In genomic region chr2:18040347-18041160, GRCm38 (mm10) we compare ENCODE assay signal across 10 mouse cellular contexts. TPM values are rescaled to one million over a fixed set of nuclear protein-coding genes. Genes with fewer than 3 reads are reported as not detected.
DNase-seq lines count a peak whose midpoint lies in the region; ATAC-seq lines count a peak whose summit lies in the region.
"Had no signal": no experiment of that assay in that cellular context is flagged by ENCODE, and none has a peak within 500 bp of the region (broad histone marks: within the 10 kb centered on the region; RNA-seq: fewer than 3 reads in every experiment).

No protein-coding gene starts in this region.

- peaks cover 71% of the 10 kb centered on the region for H3K4me1 ChIP-seq in forebrain, embryonic 13.5 days
- H3K4me1 ChIP-seq in limb, embryonic 13.5 days, result peaks cover 57% of the 10 kb centered on the region

- DNase-seq in layer of hippocampus, postnatal 10 days (ENCODE audit: low spot score in 2 of 2), result peak; percentile 41 to 46
- DNase-seq in layer of hippocampus, adult 8-10 months (ENCODE audit: low spot score in 2 of 2), result no peak
- peak; percentile 61 for DNase-seq in retina, embryonic 14.5 days (ENCODE audit: low spot score)
- DNase-seq in cerebellum, adult 8-10 months, result no peak
- DNase-seq in gastrocnemius, adult 8-10 months (ENCODE audit: low spot score in 2 of 2), result no peak
- DNase-seq in urinary bladder, adult 2 months (ENCODE audit: low spot score), result no peak

- 5% methylated on average over 27 of the region's 27 CpGs for WGBS in forebrain, embryonic 13.5 days
- WGBS in limb, embryonic 13.5 days, result 25% methylated on average over 27 of the region's 27 CpGs

- peak overlapping the region; percentile 98 for H3K27ac ChIP-seq in forebrain, embryonic 13.5 days
- peak overlapping the region; percentile 49 for H3K27ac ChIP-seq in limb, embryonic 13.5 days

- no peaks in the 10 kb centered on the region for H3K27me3 ChIP-seq in forebrain, embryonic 13.5 days
- H3K27me3 ChIP-seq in limb, embryonic 13.5 days, result no peaks in the 10 kb centered on the region

- peak; percentile 31 for ATAC-seq in forebrain, embryonic 13.5 days
- no peak for ATAC-seq in limb, embryonic 13.5 days (ENCODE audit: low FRiP score, low read depth)

- peak overlapping the region; percentile 87 for H3K4me2 ChIP-seq in forebrain, embryonic 13.5 days
- peak overlapping the region; percentile 65 for H3K4me2 ChIP-seq in limb, embryonic 13.5 days (replicated peaks)

- no peaks in the 10 kb centered on the region for H3K36me3 ChIP-seq in forebrain, embryonic 13.5 days (ENCODE audit: poor library complexity, severe bottlenecking)
- 0 out of 2 replicates have a peak, but pooled peaks cover 3% of the 10 kb centered on the region for H3K36me3 ChIP-seq in limb, embryonic 13.5 days

- no peaks in the 10 kb centered on the region for H3K9me3 ChIP-seq in forebrain, embryonic 13.5 days (replicated peaks)
- no peaks in the 10 kb centered on the region for H3K9me3 ChIP-seq in limb, embryonic 13.5 days

- peak overlapping the region; percentile 95 for H3K4me3 ChIP-seq in forebrain, embryonic 13.5 days
- H3K4me3 ChIP-seq in limb, embryonic 13.5 days, result peak overlapping the region; percentile 29

- peak overlapping the region; percentile 88 for H3K9ac ChIP-seq in forebrain, embryonic 13.5 days
- peak overlapping the region; percentile 77 for H3K9ac ChIP-seq in limb, embryonic 13.5 days

RNA-seq across cellular contexts. Expression of gene A930004D18Rik, which starts 3.0 kb away (rescaled TPM):
- 1 to 10 TPM; 3.3 to 3.8 TPM for total RNA-seq in layer of hippocampus, postnatal 10 days (2021)
- 1 to 10 TPM; 3.8 to 6.3 (median 5.1) TPM for total RNA-seq in layer of hippocampus, adult 8-10 months (2022)
- 16.2 and 20.3 TPM in 2 replicates for polyA plus RNA-seq in forebrain, embryonic 13.5 days (2015; fragmentation: Nextera tagmentation; extraction: Ambion mirVana)
- 15.3 and 19.4 TPM in 2 replicates for polyA plus RNA-seq in limb, embryonic 13.5 days (2015; fragmentation: Nextera tagmentation; extraction: Ambion mirVana)
- total RNA-seq in gastrocnemius, adult 8-10 months (2022), result under 1 TPM in 2 of 4 experiments, not detected in 2; 0.17 to 0.38 TPM
- polyA plus RNA-seq in urinary bladder, adult 2 months (2012; rRNA removed), result 3.6 and 3.9 TPM in 2 replicates
- total RNA-seq: granulocyte monocyte progenitor cell, adult 5-6 weeks had no signal

RNA-seq across cellular contexts. Expression of gene Skida1, which starts 8.3 kb away (rescaled TPM):
- total RNA-seq in layer of hippocampus, postnatal 10 days (2021), result 10 to 100 TPM; 12.7 to 14.8 TPM
- total RNA-seq in layer of hippocampus, adult 8-10 months (2022), result 10 to 100 TPM; 12.9 to 16.1 (median 13.9) TPM
- 17.2 and 17.9 TPM in 2 replicates for polyA plus RNA-seq in forebrain, embryonic 13.5 days (2015; fragmentation: Nextera tagmentation; extraction: Ambion mirVana)
- polyA plus RNA-seq in limb, embryonic 13.5 days (2015; fragmentation: Nextera tagmentation; extraction: Ambion mirVana), result 12.2 and 14.9 TPM in 2 replicates
- total RNA-seq in gastrocnemius, adult 8-10 months (2022), result under 1 TPM; 0.07 to 0.34 (median 0.13) TPM
- 3.4 and 4.9 TPM in 2 replicates for polyA plus RNA-seq in urinary bladder, adult 2 months (2012; rRNA removed)
- total RNA-seq: granulocyte monocyte progenitor cell, adult 5-6 weeks had no signal

RNA-seq across cellular contexts. Expression of gene Mllt10, which starts 14.5 kb away (rescaled TPM):
- total RNA-seq in layer of hippocampus, postnatal 10 days (2021), result 10 to 100 TPM; 48.8 to 58.2 TPM
- 10 to 100 TPM; 52.2 to 67.9 (median 61.5) TPM for total RNA-seq in layer of hippocampus, adult 8-10 months (2022)
- polyA plus RNA-seq in forebrain, embryonic 13.5 days (2015; fragmentation: Nextera tagmentation; extraction: Ambion mirVana), result 73.5 and 75.3 TPM in 2 replicates
- polyA plus RNA-seq in limb, embryonic 13.5 days (2015; fragmentation: Nextera tagmentation; extraction: Ambion mirVana), result 68.1 and 72.2 TPM in 2 replicates
- 10 to 100 TPM; 17.3 to 22.4 (median 20.5) TPM for total RNA-seq in gastrocnemius, adult 8-10 months (2022)
- polyA plus RNA-seq in urinary bladder, adult 2 months (2012; rRNA removed), result 31.4 and 31.7 TPM in 2 replicates

RNA-seq across cellular contexts. Expression of gene H2al2a, which starts 43.8 kb away (rescaled TPM):
- total RNA-seq in layer of hippocampus, postnatal 10 days (2021), result not detected
- not detected for total RNA-seq in layer of hippocampus, adult 8-10 months (2022)
- polyA plus RNA-seq in forebrain, embryonic 13.5 days (2015; fragmentation: Nextera tagmentation; extraction: Ambion mirVana), result not detected in 2 replicates
- polyA plus RNA-seq in limb, embryonic 13.5 days (2015; fragmentation: Nextera tagmentation; extraction: Ambion mirVana), result not detected in 2 replicates
- not detected for total RNA-seq in gastrocnemius, adult 8-10 months (2022)
- polyA plus RNA-seq in urinary bladder, adult 2 months (2012; rRNA removed), result not detected in 2 replicates
- total RNA-seq: granulocyte monocyte progenitor cell, adult 5-6 weeks; neutrophil, adult 5-6 weeks had no signal

Comparison
In these comparisons a context has a peak if more than half of its experiments do, and no peak if none do; other contexts are left out.
1. DNase-seq: peak in layer of hippocampus, postnatal 10 days (2 of 2) and retina, embryonic 14.5 days (single experiment); none in layer of hippocampus, adult 8-10 months (0 of 2), cerebellum, adult 8-10 months (single experiment), gastrocnemius, adult 8-10 months (0 of 2) and urinary bladder, adult 2 months (single experiment).
2. RNA of gene Skida1, which starts 8.3 kb away (total RNA-seq): 12.7 to 14.8 TPM in layer of hippocampus, postnatal 10 days and 12.9 to 16.1 TPM in layer of hippocampus, adult 8-10 months; 0.07 to 0.34 TPM in gastrocnemius, adult 8-10 months; every median in the first group is over 10 times any median in the second.